Mouse (Mus musculus) limb, embryonic 14.5 days (tissue): ENCODE results near the gene 1500011B03Rik. TPM values are rescaled to one million over a fixed set of nuclear protein-coding genes. Genes with fewer than 3 reads are reported as not detected.

ENCODE experiments used
- ATAC-seq: fragments of 200-750 bp; cut with Nextera tagmentation; 2 replicates; pipeline ENCODE4 v1.8.0; 2017; ENCODE audit warnings: low read depth, moderate number of reproducible peaks, moderate TSS enrichment; ENCODE audit not compliant: low FRiP score
- DNase-seq: peaks from one replicate; pipeline ENCODE4 v3.0.0-alpha.2; 2015; ENCODE audit warnings: low spot score
- H3K27ac ChIP-seq: fragments of 300-500 bp; sonication (generic); replicated peaks from 2 replicates; pipeline ENCODE4 v1.5.1; 2014; ENCODE audit warnings: low read depth, mild to moderate bottlenecking, low read length, moderate library complexity, mixed read lengths
- H3K27me3 ChIP-seq: fragments of 300-500 bp; sonication (generic); 2 replicates; pipeline ENCODE4 v1.6.1; 2014; ENCODE audit warnings: low read length, mixed read lengths; ENCODE audit not compliant: control insufficient read depth, insufficient read depth
- H3K36me3 ChIP-seq: fragments of 300-500 bp; sonication (generic); 2 replicates; pipeline ENCODE4 v1.6.1; 2014; ENCODE audit warnings: mild to moderate bottlenecking, low read length, moderate library complexity, mixed read lengths; ENCODE audit not compliant: control insufficient read depth, insufficient read depth
- H3K4me1 ChIP-seq: fragments of 300-500 bp; sonication (generic); 2 replicates; pipeline ENCODE4 v1.6.1; 2014; ENCODE audit warnings: antibody characterized with exemption, low read length, mixed read lengths; ENCODE audit not compliant: control insufficient read depth, insufficient read depth
- H3K4me2 ChIP-seq: fragments of 300-500 bp; sonication (generic); replicated peaks from 2 replicates; pipeline ENCODE4 v1.6.1; 2014; ENCODE audit warnings: low read depth, mild to moderate bottlenecking, low read length, moderate library complexity; ENCODE audit not compliant: severe bottlenecking
- H3K4me3 ChIP-seq: fragments of 300-500 bp; sonication (generic); replicated peaks from 2 replicates; pipeline ENCODE4 v1.5.1; 2014; ENCODE audit warnings: low read length
- H3K9ac ChIP-seq: fragments of 300-500 bp; sonication (generic); 2 replicates; pipeline ENCODE4 v1.6.1; 2014; ENCODE audit warnings: mild to moderate bottlenecking, low read depth, low read length, moderate library complexity; ENCODE audit not compliant: severe bottlenecking
- H3K9me3 ChIP-seq: fragments of 300-500 bp; sonication (generic); 2 replicates; pipeline ENCODE4 v1.6.1; 2016; ENCODE audit warnings: low read length; ENCODE audit not compliant: control insufficient read depth
- POLR2A ChIP-seq: fragments of 200-500 bp; IDR thresholded peaks from 2 replicates; pipeline ENCODE4 v1.8.0; 2012; ENCODE audit warnings: inconsistent platforms, mild to moderate bottlenecking, moderate library complexity, borderline replicate concordance; ENCODE audit not compliant: insufficient read depth, insufficient read length; ENCODE audit errors: extremely low read depth
- WGBS: fragments of 180-500 bp; shearing (Covaris S2); extraction: QIAGEN DNeasy Blood & Tissue Kit; methylation state at CpG from one replicate; pipeline ENCODE4 v1.1.7; 2014; 5-methylcytosine and 5-hydroxymethylcytosine counted together
- polyA plus RNA-seq, 2 experiments: library from polyadenylated mRNA; depleted of rRNA in 1 of 2; stranded (reverse) in 1 of 2; unstranded in 1 of 2; fragments of >200 nt; fragmentation: Nextera tagmentation in 1 of 2; extraction: Ambion mirVana in 1 of 2; gene quantifications; 2 replicates each; pipeline versions ENCODE4 v1.2.1 to v1.2.3; 2012 to 2014

Gene 1500011B03Rik
- polyA plus RNA-seq (2012; rRNA removed) (76.7 and 80.3 TPM in 2 replicates), polyA plus RNA-seq (2014; fragmentation: Nextera tagmentation; extraction: Ambion mirVana) (95.9 and 98.3 TPM in 2 replicates)

GRCm38 (mm10) chr5:114822796-114823688 is at the start of gene 1500011B03Rik:
Gene 1500011B03Rik (minus strand): TSS chr5:114823468.
- 7% methylated on average over 49 of the region's 53 CpGs for WGBS

GRCm38 (mm10) chr5:114865279-114865678 is 42.0 kb upstream of the 1500011B03Rik start:
- H3K36me3 ChIP-seq = no peaks in the 10 kb centered on the region
- 90% methylated on average over 12 of the region's 12 CpGs for WGBS
- H3K4me3 ChIP-seq = no peak overlapping the region
- no peak for ATAC-seq
- peaks cover 13% of the 10 kb centered on the region for H3K9me3 ChIP-seq
- H3K4me2 ChIP-seq = no peak overlapping the region
- H3K27ac ChIP-seq = no peak overlapping the region
- H3K4me1 ChIP-seq = no peaks in the 10 kb centered on the region
- no peak overlapping the region for H3K9ac ChIP-seq
- H3K27me3 ChIP-seq = no peaks in the 10 kb centered on the region
- no peak for TF ChIP-seq POLR2A
- DNase-seq = no peak

More at GRCm38 (mm10) chr5:114822796-114823688, at the start of gene 1500011B03Rik:
- Histone ChIP-seq H3K4me1 (peaks cover 4% of the 10 kb centered on the region), H3K9me3 (0 out of 2 replicates have a peak, but pooled peaks cover 3% of the 10 kb centered on the region), H3K27ac (no peak within 1 kb of the TSS), H3K27me3 (no peaks in the 10 kb centered on the region), H3K4me2 (peak within 1 kb of the TSS; percentile 49), H3K9ac (peak within 1 kb of the TSS; percentile 64), H3K36me3 (0 out of 2 replicates have a peak, but pooled peaks cover 3% of the 10 kb centered on the region), H3K4me3 (peak within 1 kb of the TSS; percentile 72)
- peak; percentile 86; the same call in 1 of the 2 replicates for TF ChIP-seq POLR2A
- DNase-seq (peak; percentile 89), ATAC-seq (peak; percentile 92)

GRCm38 (mm10) chr5:114864813-114865212 is 41.5 kb upstream of the 1500011B03Rik start:
- no peak for ATAC-seq
- Histone ChIP-seq H3K27me3 (no peaks in the 10 kb centered on the region), H3K4me1 (no peaks in the 10 kb centered on the region), H3K9ac (no peak overlapping the region), H3K4me2 (no peak overlapping the region), H3K36me3 (no peaks in the 10 kb centered on the region), H3K4me3 (no peak overlapping the region), H3K9me3 (peaks cover 13% of the 10 kb centered on the region), H3K27ac (no peak overlapping the region)
- TF ChIP-seq POLR2A = no peak
- DNase-seq = no peak
- WGBS = 79% methylated on average over 7 of the region's 7 CpGs

GRCm38 (mm10) chr5:114861730-114862129 is 38.5 kb upstream of the 1500011B03Rik start:
- no peak overlapping the region for H3K4me3 ChIP-seq
- H3K36me3 ChIP-seq = no peaks in the 10 kb centered on the region
- H3K9me3 ChIP-seq = no peaks in the 10 kb centered on the region
- H3K27ac ChIP-seq = no peak overlapping the region
- no peak overlapping the region for H3K4me2 ChIP-seq
- ATAC-seq (no peak), DNase-seq (no peak)
- no peak for TF ChIP-seq POLR2A
- no peaks in the 10 kb centered on the region for H3K27me3 ChIP-seq
- no peak overlapping the region for H3K9ac ChIP-seq
- H3K4me1 ChIP-seq = peaks cover 4% of the 10 kb centered on the region; the same call in 1 of the 2 replicates
- 66% methylated on average over 6 of the region's 6 CpGs for WGBS

- TF ChIP-seq POLR2A = no peak
- Histone ChIP-seq H3K9ac (peak overlapping the region; percentile 43), H3K4me2 (peak overlapping the region; percentile 59), H3K4me1 (peaks cover 4% of the 10 kb centered on the region; the same call in 1 of the 2 replicates), H3K9me3 (no peaks in the 10 kb centered on the region), H3K27me3 (no peaks in the 10 kb centered on the region), H3K4me3 (peak overlapping the region; percentile 25), H3K27ac (no peak overlapping the region), H3K36me3 (no peaks in the 10 kb centered on the region)
- 3% methylated on average over 18 of the region's 18 CpGs for WGBS
- peak; percentile 86 for DNase-seq
- ATAC-seq = peak; percentile 50; the same call in 1 of the 2 replicates
Observed at GRCm38 (mm10) chr5:114859253-114859652, 36.0 kb upstream of the 1500011B03Rik start.
